Mouse (Mus musculus): Measurements from ENCODE around the gene Ccdc27.
A peak's percentile ranks its signal among the peaks of the same experiment; 100 is the strongest.

- peak; percentile 28 for TF ChIP-seq CTCF (conservative IDR thresholded peaks at IDR 0.05; ENCODE audit: low read length)
- no peak for TF ChIP-seq NANOG (IDR thresholded peaks at IDR 0.05; ENCODE audit: borderline replicate concordance, low read length)
Measured at GRCm38 (mm10) chr4:154089205-154089604, 46.7 kb upstream of the Ccdc27 start.

Measured in E14TG2a.4 (cell line).